Mouse (Mus musculus): ENCODE data around the gene Faap20. TPM values are rescaled to one million over a fixed set of nuclear protein-coding genes. Genes with fewer than 3 reads are reported as not detected.

The Faap20 gene
- polyA plus RNA-seq, 1 experiment = 22.9 TPM

GRCm38 (mm10) chr4:155234371-155235310, 15.0 kb upstream of the Faap20 start:
- H3K27ac ChIP-seq (ENCODE audit: insufficient read depth, low read length) = no peak overlapping the region
- peak overlapping the region; percentile 48; the same call in 1 of the 2 replicates for H3K9ac ChIP-seq (ENCODE audit: low read depth, poor library complexity, severe bottlenecking)
- H3K9me3 ChIP-seq (replicated peaks; ENCODE audit: control insufficient read depth, insufficient read depth, low read length, poor library complexity, severe bottlenecking) = no peaks in the 10 kb centered on the region
- H3K4me1 ChIP-seq (ENCODE audit: control insufficient read depth, insufficient read depth, low read length) = no peaks in the 10 kb centered on the region
- TF ChIP-seq POLR2A (IDR thresholded peaks at IDR 0.05; ENCODE audit: insufficient read depth, low read length) (no peak), CTCF (IDR thresholded peaks at IDR 0.05; ENCODE audit: low read depth, low read length) (no peak), EP300 (IDR thresholded peaks at IDR 0.05; ENCODE audit: insufficient read depth, low read depth, low read length) (no peak)
- H3K4me3 ChIP-seq (ENCODE audit: low read depth, low read length) = no peak overlapping the region
- H3K36me3 ChIP-seq (ENCODE audit: control insufficient read depth, insufficient read depth, low read length, poor library complexity, severe bottlenecking) = no peaks in the 10 kb centered on the region
- no peaks in the 10 kb centered on the region for H3K27me3 ChIP-seq (ENCODE audit: control insufficient read depth, insufficient read depth, low read length, poor library complexity, severe bottlenecking)

GRCm38 (mm10) chr4:155235311-155236119, 14.1 kb upstream of the Faap20 start:
- Histone ChIP-seq H3K4me1 (ENCODE audit: control insufficient read depth, insufficient read depth, low read length) (no peaks in the 10 kb centered on the region), H3K4me3 (ENCODE audit: low read depth, low read length) (peak overlapping the region; percentile 42), H3K27ac (ENCODE audit: insufficient read depth, low read length) (no peak overlapping the region), H3K27me3 (ENCODE audit: control insufficient read depth, insufficient read depth, low read length, poor library complexity, severe bottlenecking) (no peaks in the 10 kb centered on the region), H3K9me3 (replicated peaks; ENCODE audit: control insufficient read depth, insufficient read depth, low read length, poor library complexity, severe bottlenecking) (no peaks in the 10 kb centered on the region), H3K9ac (ENCODE audit: low read depth, poor library complexity, severe bottlenecking) (peak overlapping the region; percentile 48), H3K36me3 (ENCODE audit: control insufficient read depth, insufficient read depth, low read length, poor library complexity, severe bottlenecking) (no peaks in the 10 kb centered on the region)
- TF ChIP-seq CTCF (IDR thresholded peaks at IDR 0.05; ENCODE audit: low read depth, low read length) (no peak), EP300 (IDR thresholded peaks at IDR 0.05; ENCODE audit: insufficient read depth, low read depth, low read length) (no peak), POLR2A (IDR thresholded peaks at IDR 0.05; ENCODE audit: insufficient read depth, low read length) (no peak)

- TF ChIP-seq POLR2A (IDR thresholded peaks at IDR 0.05; ENCODE audit: insufficient read depth, low read length) = no peak
- no peak for TF ChIP-seq CTCF (IDR thresholded peaks at IDR 0.05; ENCODE audit: low read depth, low read length)
- no peak for TF ChIP-seq EP300 (IDR thresholded peaks at IDR 0.05; ENCODE audit: insufficient read depth, low read depth, low read length)
- Histone ChIP-seq H3K27me3 (ENCODE audit: control insufficient read depth, insufficient read depth, low read length, poor library complexity, severe bottlenecking) (no peaks in the 10 kb centered on the region), H3K36me3 (ENCODE audit: control insufficient read depth, insufficient read depth, low read length, poor library complexity, severe bottlenecking) (no peaks in the 10 kb centered on the region), H3K4me3 (ENCODE audit: low read depth, low read length) (no peak overlapping the region), H3K9ac (ENCODE audit: low read depth, poor library complexity, severe bottlenecking) (no peak overlapping the region), H3K4me1 (ENCODE audit: control insufficient read depth, insufficient read depth, low read length) (no peaks in the 10 kb centered on the region), H3K9me3 (replicated peaks; ENCODE audit: control insufficient read depth, insufficient read depth, low read length, poor library complexity, severe bottlenecking) (no peaks in the 10 kb centered on the region), H3K27ac (ENCODE audit: insufficient read depth, low read length) (no peak overlapping the region)
Observed at GRCm38 (mm10) chr4:155236737-155237385, 12.7 kb upstream of the Faap20 start.

GRCm38 (mm10) chr4:155238276-155238675, 11.3 kb upstream of the Faap20 start:
- H3K36me3 ChIP-seq (ENCODE audit: control insufficient read depth, insufficient read depth, low read length, poor library complexity, severe bottlenecking) = no peaks in the 10 kb centered on the region
- no peaks in the 10 kb centered on the region for H3K4me1 ChIP-seq (ENCODE audit: control insufficient read depth, insufficient read depth, low read length)
- H3K27me3 ChIP-seq (ENCODE audit: control insufficient read depth, insufficient read depth, low read length, poor library complexity, severe bottlenecking) = no peaks in the 10 kb centered on the region
- no peak overlapping the region for H3K9ac ChIP-seq (ENCODE audit: low read depth, poor library complexity, severe bottlenecking)
- H3K27ac ChIP-seq (ENCODE audit: insufficient read depth, low read length) = no peak overlapping the region
- no peak for TF ChIP-seq POLR2A (IDR thresholded peaks at IDR 0.05; ENCODE audit: insufficient read depth, low read length)
- TF ChIP-seq EP300 (IDR thresholded peaks at IDR 0.05; ENCODE audit: insufficient read depth, low read depth, low read length) = no peak
- TF ChIP-seq CTCF (IDR thresholded peaks at IDR 0.05; ENCODE audit: low read depth, low read length) = no peak
- H3K9me3 ChIP-seq (replicated peaks; ENCODE audit: control insufficient read depth, insufficient read depth, low read length, poor library complexity, severe bottlenecking) = no peaks in the 10 kb centered on the region
- H3K4me3 ChIP-seq (ENCODE audit: low read depth, low read length) = no peak overlapping the region

- Histone ChIP-seq H3K27me3 (ENCODE audit: control insufficient read depth, insufficient read depth, low read length, poor library complexity, severe bottlenecking) (no peaks in the 10 kb centered on the region), H3K9me3 (replicated peaks; ENCODE audit: control insufficient read depth, insufficient read depth, low read length, poor library complexity, severe bottlenecking) (no peaks in the 10 kb centered on the region), H3K4me3 (ENCODE audit: low read depth, low read length) (no peak overlapping the region), H3K9ac (ENCODE audit: low read depth, poor library complexity, severe bottlenecking) (no peak overlapping the region), H3K36me3 (ENCODE audit: control insufficient read depth, insufficient read depth, low read length, poor library complexity, severe bottlenecking) (no peaks in the 10 kb centered on the region), H3K4me1 (ENCODE audit: control insufficient read depth, insufficient read depth, low read length) (no peaks in the 10 kb centered on the region), H3K27ac (ENCODE audit: insufficient read depth, low read length) (no peak overlapping the region)
- TF ChIP-seq CTCF (IDR thresholded peaks at IDR 0.05; ENCODE audit: low read depth, low read length) (no peak), POLR2A (IDR thresholded peaks at IDR 0.05; ENCODE audit: insufficient read depth, low read length) (no peak), EP300 (IDR thresholded peaks at IDR 0.05; ENCODE audit: insufficient read depth, low read depth, low read length) (no peak)
Observed at GRCm38 (mm10) chr4:155239494-155239893, 10.1 kb upstream of the Faap20 start.
